Mouse (Mus musculus) forebrain, postnatal 0 days (tissue): Measurements from ENCODE around the gene Tbx1. TPM values are rescaled to one million over a fixed set of nuclear protein-coding genes. Genes with fewer than 3 reads are reported as not detected.

Experiments
- ATAC-seq: fragments of 200-750 bp; cut with Nextera tagmentation; 2 replicates; pipeline ENCODE4 v1.8.0; 2017; ENCODE audit warnings: mild to moderate bottlenecking, moderate library complexity
- DNase-seq: peaks from one replicate; pipeline ENCODE4 v3.0.0-alpha.2; 2015
- H3K27ac ChIP-seq: fragments of 300-500 bp; sonication (generic); 2 replicates; pipeline ENCODE4 v1.5.1; 2014; ENCODE audit warnings: low read depth, mild to moderate bottlenecking, antibody characterized with exemption, low read length, moderate library complexity, mixed read lengths
- H3K27me3 ChIP-seq: fragments of 300-500 bp; sonication (generic); 2 replicates; pipeline ENCODE4 v1.6.1; 2014; ENCODE audit warnings: mild to moderate bottlenecking, low read length, mixed read lengths; ENCODE audit not compliant: insufficient read depth
- H3K36me3 ChIP-seq: fragments of 300-500 bp; sonication (generic); 2 replicates; pipeline ENCODE4 v1.6.1; 2014; ENCODE audit warnings: mild to moderate bottlenecking, moderate library complexity; ENCODE audit not compliant: insufficient read depth
- H3K4me1 ChIP-seq: fragments of 300-500 bp; sonication (generic); 2 replicates; pipeline ENCODE4 v1.6.1; 2014; ENCODE audit warnings: antibody characterized with exemption; ENCODE audit not compliant: insufficient read depth
- H3K4me2 ChIP-seq: fragments of 300-500 bp; sonication (generic); 2 replicates; pipeline ENCODE4 v1.6.1; 2014; ENCODE audit warnings: low read depth, mild to moderate bottlenecking, moderate library complexity
- H3K4me3 ChIP-seq: fragments of 300-500 bp; sonication (generic); 2 replicates; pipeline ENCODE4 v1.5.1; 2014; ENCODE audit warnings: low read depth, low read length, mixed read lengths
- H3K9ac ChIP-seq: fragments of 300-500 bp; sonication (generic); 2 replicates; pipeline ENCODE4 v1.6.1; 2014; ENCODE audit warnings: mild to moderate bottlenecking
- H3K9me3 ChIP-seq: fragments of 300-500 bp; sonication (generic); 2 replicates; pipeline ENCODE4 v1.6.1; 2016; ENCODE audit warnings: low read length
- CTCF ChIP-seq: sonication (generic); IDR thresholded peaks from 2 replicates; pipeline ENCODE4 v1.5.1; 2016; ENCODE audit warnings: antibody characterized with exemption, control low read depth, low read depth
- WGBS: fragments of 180-500 bp; shearing (Covaris S2); extraction: QIAGEN DNeasy Blood & Tissue Kit; methylation state at CpG from one replicate; pipeline ENCODE4 v1.1.7; 2014; 5-methylcytosine and 5-hydroxymethylcytosine counted together
- polyA plus RNA-seq: library from polyadenylated mRNA; unstranded; fragments of >200 nt; fragmentation: Nextera tagmentation; extraction: Ambion mirVana; gene quantifications from 2 replicates; pipeline ENCODE4 v1.2.1, GENCODE M21; 2015
- total RNA-seq: library from RNA; depleted of rRNA; stranded (reverse); fragments of >200 nt; gene quantifications from 2 replicates; pipeline ENCODE4 v1.2.3, GENCODE M21; 2014

Tbx1 gene
- total and polyA plus RNA-seq, 2 experiments from 2014 or later, result 0.71 to 0.90 TPM

DNA sequence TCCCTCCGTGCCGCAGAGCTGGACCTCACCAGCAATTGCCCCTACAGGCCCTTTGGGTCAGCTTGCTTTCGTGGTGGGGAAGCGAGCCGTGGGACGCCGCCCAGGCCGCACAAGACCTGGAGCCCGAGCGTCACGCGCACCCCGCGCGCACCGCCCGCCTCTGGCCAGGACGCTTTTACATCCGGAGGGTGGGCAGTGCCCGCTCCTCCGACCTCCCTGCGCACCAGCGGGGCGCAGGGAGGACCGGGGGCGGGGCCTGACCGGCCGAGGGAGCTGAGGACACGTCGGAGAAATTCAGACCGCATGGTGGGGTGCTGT is 1.8 kb downstream of the Tbx1 start:
- H3K4me2 ChIP-seq, result no peak overlapping the region
- H3K27ac ChIP-seq, result no peak overlapping the region
- H3K4me3 ChIP-seq, result no peak overlapping the region
- no peak for ATAC-seq
- H3K9me3 ChIP-seq, result no peaks in the 10 kb centered on the region
- TF ChIP-seq CTCF, result no peak
- no peak for DNase-seq
- H3K4me1 ChIP-seq, result peaks cover 5% of the 10 kb centered on the region; the same call in 1 of the 2 replicates
- H3K9ac ChIP-seq, result no peak overlapping the region
- H3K27me3 ChIP-seq, result peaks cover 88% of the 10 kb centered on the region
- no peaks in the 10 kb centered on the region for H3K36me3 ChIP-seq
- WGBS, result 5% methylated on average over 31 of the region's 31 CpGs

DNA sequence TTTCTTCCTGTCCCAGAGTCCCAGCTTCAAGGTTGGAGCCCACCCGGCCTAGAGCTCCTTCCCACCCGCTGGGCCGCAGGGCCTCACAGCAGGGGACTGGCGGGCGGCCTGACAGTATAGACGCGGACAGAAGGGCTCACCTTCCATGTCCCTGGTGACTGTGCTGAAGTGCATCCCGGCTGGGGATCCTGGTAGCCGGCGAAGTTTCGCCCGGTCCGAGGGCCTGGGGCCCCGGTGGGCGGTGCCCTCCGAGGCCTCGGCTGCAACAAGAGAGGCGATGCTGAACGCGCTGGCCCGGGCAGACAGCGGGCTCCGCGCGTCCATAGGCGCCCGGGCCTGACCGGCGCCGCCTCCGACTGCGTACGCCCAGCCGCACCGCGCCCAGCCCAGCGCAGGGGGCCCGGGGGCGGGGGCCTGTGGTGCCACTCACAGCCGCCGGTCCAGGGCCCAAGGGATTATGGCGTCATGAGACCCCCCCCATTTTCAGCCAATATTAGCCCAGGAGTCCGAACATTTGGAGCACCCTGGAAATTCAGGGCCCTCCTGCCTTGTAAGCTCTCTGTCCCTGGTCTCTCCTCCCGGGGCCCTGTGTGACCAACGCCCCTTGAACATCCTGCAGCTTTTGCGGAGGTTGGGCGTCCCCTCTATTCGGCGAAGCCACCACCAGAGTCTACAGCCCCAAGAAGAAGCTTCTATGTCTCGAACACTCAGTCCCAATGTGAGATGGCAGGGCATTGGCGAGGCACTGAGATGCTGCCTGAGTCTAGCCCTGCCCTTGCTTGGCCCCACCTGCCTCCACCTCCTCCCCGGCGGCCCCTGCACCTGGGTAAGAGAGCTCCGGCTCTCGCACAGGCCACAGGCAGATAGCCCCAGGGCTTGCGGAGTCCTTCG is 2.4 kb downstream of the Tbx1 start:
- Histone ChIP-seq H3K27me3 (peaks cover 90% of the 10 kb centered on the region), H3K27ac (no peak overlapping the region), H3K9ac (no peak overlapping the region), H3K4me2 (no peak overlapping the region), H3K36me3 (no peaks in the 10 kb centered on the region), H3K4me3 (no peak overlapping the region), H3K9me3 (no peaks in the 10 kb centered on the region), H3K4me1 (peaks cover 5% of the 10 kb centered on the region; the same call in 1 of the 2 replicates)
- DNase-seq, result no peak
- WGBS, result 6% methylated on average over 57 of the region's 57 CpGs
- no peak for TF ChIP-seq CTCF
- peak; percentile 8; the same call in 1 of the 2 replicates for ATAC-seq

- Histone ChIP-seq H3K27ac (no peak overlapping the region), H3K36me3 (no peaks in the 10 kb centered on the region), H3K4me2 (peak overlapping the region; percentile 57), H3K4me3 (peak overlapping the region; percentile 37), H3K4me1 (peaks cover 5% of the 10 kb centered on the region; the same call in 1 of the 2 replicates), H3K9ac (no peak overlapping the region), H3K9me3 (no peaks in the 10 kb centered on the region), H3K27me3 (peaks cover 94% of the 10 kb centered on the region)
- ATAC-seq (no peak), DNase-seq (no peak)
- WGBS, result 5% methylated on average over 28 of the region's 62 CpGs
- TF ChIP-seq CTCF, result no peak
Observed at GRCm38 (mm10) chr16:18586906-18587546, 3.4 kb downstream of the Tbx1 start.

DNA sequence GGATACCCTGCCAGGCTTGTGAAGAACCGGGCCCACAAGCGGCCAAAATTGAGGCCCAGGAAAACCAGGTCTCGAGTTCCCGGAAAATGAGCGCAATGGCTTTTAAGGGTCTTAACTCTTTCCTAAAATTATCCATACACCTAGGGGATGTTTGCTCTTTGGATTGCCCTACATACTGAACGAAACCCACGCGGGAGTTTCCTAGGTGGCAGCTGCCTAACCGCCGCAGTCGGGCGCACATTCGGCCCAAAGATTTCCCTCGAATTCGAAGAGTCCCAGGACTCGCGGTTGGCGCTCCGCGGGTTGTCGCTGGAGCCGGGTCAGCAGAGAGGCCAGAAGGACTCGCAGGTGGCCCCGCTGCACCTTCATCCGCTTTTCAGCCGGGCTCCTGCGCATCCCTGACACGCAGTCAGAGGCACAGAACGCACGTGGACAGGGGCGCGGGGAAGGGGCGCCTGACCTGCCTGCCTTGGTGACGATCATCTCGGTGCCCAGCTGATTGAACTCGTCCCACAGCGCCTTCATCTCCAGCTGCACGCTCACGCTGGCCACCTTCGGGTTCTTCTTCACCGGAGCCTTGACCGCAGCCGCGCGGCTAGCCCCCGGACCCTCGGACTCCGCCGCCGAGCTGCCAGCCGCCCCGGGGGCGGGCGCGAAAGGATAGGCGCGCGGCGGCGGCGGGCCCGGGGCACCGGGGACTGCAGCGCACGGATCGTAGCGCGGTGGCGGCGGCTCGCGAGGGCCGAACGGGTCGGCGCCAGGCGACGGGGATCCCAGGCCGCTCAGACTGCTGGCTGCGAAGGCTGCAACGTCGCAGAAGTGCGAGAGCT is 4.2 kb downstream of the Tbx1 start:
- peaks cover 5% of the 10 kb centered on the region; the same call in 1 of the 2 replicates for H3K4me1 ChIP-seq
- WGBS, result 3% methylated on average over 82 of the region's 83 CpGs
- H3K27ac ChIP-seq, result no peak overlapping the region
- no peaks in the 10 kb centered on the region for H3K36me3 ChIP-seq
- no peak for TF ChIP-seq CTCF
- H3K27me3 ChIP-seq, result peaks cover 96% of the 10 kb centered on the region
- no peak for DNase-seq
- H3K9me3 ChIP-seq, result no peaks in the 10 kb centered on the region
- H3K9ac ChIP-seq, result 0 out of 2 replicates have a peak overlapping the region, but pooled peaks have one; percentile 14
- ATAC-seq, result no peak
- peak overlapping the region; percentile 37 for H3K4me3 ChIP-seq
- peak overlapping the region; percentile 57 for H3K4me2 ChIP-seq

GRCm38 (mm10) chr16:18585676-18586075 is 4.8 kb downstream of the Tbx1 start:
- Histone ChIP-seq H3K4me1 (peaks cover 5% of the 10 kb centered on the region; the same call in 1 of the 2 replicates), H3K36me3 (no peaks in the 10 kb centered on the region), H3K27me3 (peaks cover 96% of the 10 kb centered on the region), H3K27ac (no peak overlapping the region), H3K4me2 (no peak overlapping the region), H3K4me3 (no peak overlapping the region), H3K9me3 (no peaks in the 10 kb centered on the region), H3K9ac (no peak overlapping the region)
- WGBS, result 18% methylated on average over 10 of the region's 10 CpGs
- no peak for TF ChIP-seq CTCF
- DNase-seq (no peak), ATAC-seq (no peak)

GRCm38 (mm10) chr16:18584901-18585510 is 5.5 kb downstream of the Tbx1 start:
- H3K9ac ChIP-seq, result no peak overlapping the region
- no peak overlapping the region for H3K4me2 ChIP-seq
- no peaks in the 10 kb centered on the region for H3K9me3 ChIP-seq
- ATAC-seq, result no peak
- peaks cover 5% of the 10 kb centered on the region; the same call in 1 of the 2 replicates for H3K4me1 ChIP-seq
- no peak for DNase-seq
- WGBS, result 24% methylated on average over 10 of the region's 10 CpGs
- no peak overlapping the region for H3K27ac ChIP-seq
- TF ChIP-seq CTCF, result no peak
- peaks cover 96% of the 10 kb centered on the region for H3K27me3 ChIP-seq
- no peaks in the 10 kb centered on the region for H3K36me3 ChIP-seq
- H3K4me3 ChIP-seq, result no peak overlapping the region
